Mouse (Mus musculus): ENCODE measurements at regions not wholly inside any gene's neighbourhood (a gene's known extent, or its start where the extent isn't known, plus 50 kb on each side); places are given as distances from the start of the nearest gene placed in this dataset.

GRCm38 (mm10) chr19:21999621-22000020 is 139.2 kb upstream of the Trpm3 start:
- H3K4me3 ChIP-seq, result no peak overlapping the region
- H3K79me2 ChIP-seq (ENCODE audit: control insufficient read depth, insufficient read depth), result no peaks in the 10 kb centered on the region
- H3ac ChIP-seq (ENCODE audit: control insufficient read depth, insufficient read length), result no peak overlapping the region
- no peaks in the 10 kb centered on the region for H3K36me3 ChIP-seq (ENCODE audit: control insufficient read depth, insufficient read depth)
- H3K4me2 ChIP-seq (ENCODE audit: low read depth), result no peak overlapping the region
- TF ChIP-seq POLR2AphosphoS2 (IDR thresholded peaks at IDR 0.05; ENCODE audit: insufficient read length, low read depth), result no peak
- no peak for TF ChIP-seq USF1 (IDR thresholded peaks at IDR 0.05; ENCODE audit: low read depth)
- TF ChIP-seq MYOG (IDR thresholded peaks at IDR 0.05; ENCODE audit: control insufficient read depth in 1 of 3, insufficient read depth in 1 of 3, insufficient read length in 2 of 3, low read depth in 2 of 3), result no peak
- TF ChIP-seq MAX (IDR thresholded peaks at IDR 0.05; ENCODE audit: low read depth), result no peak
- no peak for TF ChIP-seq SRF (IDR thresholded peaks at IDR 0.05; ENCODE audit: control insufficient read depth, insufficient read length, low read depth)
- TF ChIP-seq E2F4 (IDR thresholded peaks at IDR 0.05; ENCODE audit: insufficient read depth), result no peak
- TF ChIP-seq REST (IDR thresholded peaks at IDR 0.05; ENCODE audit: insufficient read depth, insufficient read length), result no peak
- no peak for TF ChIP-seq CEBPB (IDR thresholded peaks at IDR 0.05; ENCODE audit: insufficient read depth, poor library complexity, severe bottlenecking)
- no peak for TF ChIP-seq TCF3 (IDR thresholded peaks at IDR 0.05; ENCODE audit: insufficient read length, low read depth)
- TF ChIP-seq TCF12 (IDR thresholded peaks at IDR 0.05; ENCODE audit: insufficient read depth, poor library complexity, severe bottlenecking), result no peak
- no peak for TF ChIP-seq POLR2A (IDR thresholded peaks at IDR 0.05; ENCODE audit: insufficient read length, low read depth)
- TF ChIP-seq MYOD1 (IDR thresholded peaks at IDR 0.05; ENCODE audit: control insufficient read depth in 1 of 3, insufficient read length in 2 of 3, low read depth in 2 of 3), result no peak
- H3K27me3 ChIP-seq (ENCODE audit: control insufficient read depth, insufficient read depth, insufficient read length), result no peaks in the 10 kb centered on the region

- no peak overlapping the region for H3K4me3 ChIP-seq
- no peaks in the 10 kb centered on the region for H3K79me2 ChIP-seq (ENCODE audit: control insufficient read depth, insufficient read depth)
- H3K36me3 ChIP-seq (ENCODE audit: control insufficient read depth, insufficient read depth), result no peaks in the 10 kb centered on the region
- no peaks in the 10 kb centered on the region for H3K27me3 ChIP-seq (ENCODE audit: control insufficient read depth, insufficient read depth, insufficient read length)
- no peak overlapping the region for H3K4me2 ChIP-seq (ENCODE audit: low read depth)
- TF ChIP-seq CEBPB (IDR thresholded peaks at IDR 0.05; ENCODE audit: insufficient read depth, poor library complexity, severe bottlenecking) (no peak), E2F4 (IDR thresholded peaks at IDR 0.05; ENCODE audit: insufficient read depth) (no peak), MYOG (IDR thresholded peaks at IDR 0.05; ENCODE audit: control insufficient read depth in 1 of 3, insufficient read depth in 1 of 3, insufficient read length in 2 of 3, low read depth in 2 of 3) (no peak), MYOD1 (IDR thresholded peaks at IDR 0.05; ENCODE audit: control insufficient read depth in 1 of 3, insufficient read length in 2 of 3, low read depth in 2 of 3) (no peak), POLR2A (IDR thresholded peaks at IDR 0.05; ENCODE audit: insufficient read length, low read depth) (no peak), USF1 (IDR thresholded peaks at IDR 0.05; ENCODE audit: low read depth) (no peak), TCF12 (IDR thresholded peaks at IDR 0.05; ENCODE audit: insufficient read depth, poor library complexity, severe bottlenecking) (no peak)
- no peak overlapping the region for H3ac ChIP-seq (ENCODE audit: control insufficient read depth, insufficient read length)
Measured at GRCm38 (mm10) chr19:22008053-22008935, 130.6 kb upstream of the Trpm3 start.

- TF ChIP-seq MAX (IDR thresholded peaks at IDR 0.05; ENCODE audit: low read depth) (no peak), REST (IDR thresholded peaks at IDR 0.05; ENCODE audit: insufficient read depth, insufficient read length) (no peak), SRF (IDR thresholded peaks at IDR 0.05; ENCODE audit: control insufficient read depth, insufficient read length, low read depth) (no peak), CEBPB (IDR thresholded peaks at IDR 0.05; ENCODE audit: insufficient read depth, poor library complexity, severe bottlenecking) (no peak), USF1 (IDR thresholded peaks at IDR 0.05; ENCODE audit: low read depth) (no peak), TCF3 (IDR thresholded peaks at IDR 0.05; ENCODE audit: insufficient read length, low read depth) (no peak), MYOG (IDR thresholded peaks at IDR 0.05; ENCODE audit: control insufficient read depth in 1 of 3, insufficient read depth in 1 of 3, insufficient read length in 2 of 3, low read depth in 2 of 3) (no peak), MYOD1 (IDR thresholded peaks at IDR 0.05; ENCODE audit: control insufficient read depth in 1 of 3, insufficient read length in 2 of 3, low read depth in 2 of 3) (no peak), E2F4 (IDR thresholded peaks at IDR 0.05; ENCODE audit: insufficient read depth) (no peak), POLR2A (IDR thresholded peaks at IDR 0.05; ENCODE audit: insufficient read length, low read depth) (no peak), TCF12 (IDR thresholded peaks at IDR 0.05; ENCODE audit: insufficient read depth, poor library complexity, severe bottlenecking) (no peak), POLR2AphosphoS2 (IDR thresholded peaks at IDR 0.05; ENCODE audit: insufficient read length, low read depth) (no peak)
- Histone ChIP-seq H3K36me3 (ENCODE audit: control insufficient read depth, insufficient read depth) (no peaks in the 10 kb centered on the region), H3K4me3 (no peak overlapping the region), H3K4me2 (ENCODE audit: low read depth) (no peak overlapping the region), H3K27me3 (ENCODE audit: control insufficient read depth, insufficient read depth, insufficient read length) (no peaks in the 10 kb centered on the region), H3K79me2 (ENCODE audit: control insufficient read depth, insufficient read depth) (no peaks in the 10 kb centered on the region), H3ac (ENCODE audit: control insufficient read depth, insufficient read length) (no peak overlapping the region)
Measured at GRCm38 (mm10) chr19:22010239-22010638, 128.6 kb upstream of the Trpm3 start.

GRCm38 (mm10) chr19:22015854-22016610 is 122.8 kb upstream of the Trpm3 start:
- Histone ChIP-seq H3K36me3 (ENCODE audit: control insufficient read depth, insufficient read depth) (no peaks in the 10 kb centered on the region), H3K4me2 (ENCODE audit: low read depth) (no peak overlapping the region), H3K4me3 (no peak overlapping the region), H3K27me3 (ENCODE audit: control insufficient read depth, insufficient read depth, insufficient read length) (no peaks in the 10 kb centered on the region), H3ac (ENCODE audit: control insufficient read depth, insufficient read length) (no peak overlapping the region), H3K79me2 (ENCODE audit: control insufficient read depth, insufficient read depth) (no peaks in the 10 kb centered on the region)
- no peak for TF ChIP-seq MYOG (IDR thresholded peaks at IDR 0.05; ENCODE audit: control insufficient read depth in 1 of 3, insufficient read depth in 1 of 3, insufficient read length in 2 of 3, low read depth in 2 of 3)
- TF ChIP-seq TCF12 (IDR thresholded peaks at IDR 0.05; ENCODE audit: insufficient read depth, poor library complexity, severe bottlenecking), result no peak
